Mouse (Mus musculus) kidney, postnatal 14 days (tissue): Measurements from ENCODE around the gene Gm17359.

Experiments used
- DNase-seq: peaks from one replicate; pipeline ENCODE4 v3.0.0; 2022; ENCODE audit warnings: mixed read lengths

The Gm17359 gene

DNA sequence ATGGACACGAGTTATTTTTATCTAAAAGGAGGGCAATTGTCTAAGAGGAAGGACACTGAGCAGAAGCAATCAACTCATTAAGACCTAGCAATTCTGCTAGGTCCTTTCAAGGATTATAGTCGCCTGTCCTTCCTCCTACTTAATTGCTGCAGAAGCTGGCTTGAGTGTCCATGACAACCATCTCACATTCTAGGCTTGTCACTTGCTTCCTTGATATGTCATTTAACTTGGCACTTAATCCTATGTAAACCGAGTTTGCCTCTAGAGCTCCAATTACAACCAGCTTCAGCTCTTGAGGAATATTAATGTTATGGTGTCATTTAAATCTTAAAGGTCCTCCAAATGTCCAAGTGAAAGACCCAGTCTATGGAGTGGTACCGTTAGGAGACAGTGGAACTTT lies 22.3 kb downstream of the Gm17359 start:
- DNase-seq: no peak

DNA sequence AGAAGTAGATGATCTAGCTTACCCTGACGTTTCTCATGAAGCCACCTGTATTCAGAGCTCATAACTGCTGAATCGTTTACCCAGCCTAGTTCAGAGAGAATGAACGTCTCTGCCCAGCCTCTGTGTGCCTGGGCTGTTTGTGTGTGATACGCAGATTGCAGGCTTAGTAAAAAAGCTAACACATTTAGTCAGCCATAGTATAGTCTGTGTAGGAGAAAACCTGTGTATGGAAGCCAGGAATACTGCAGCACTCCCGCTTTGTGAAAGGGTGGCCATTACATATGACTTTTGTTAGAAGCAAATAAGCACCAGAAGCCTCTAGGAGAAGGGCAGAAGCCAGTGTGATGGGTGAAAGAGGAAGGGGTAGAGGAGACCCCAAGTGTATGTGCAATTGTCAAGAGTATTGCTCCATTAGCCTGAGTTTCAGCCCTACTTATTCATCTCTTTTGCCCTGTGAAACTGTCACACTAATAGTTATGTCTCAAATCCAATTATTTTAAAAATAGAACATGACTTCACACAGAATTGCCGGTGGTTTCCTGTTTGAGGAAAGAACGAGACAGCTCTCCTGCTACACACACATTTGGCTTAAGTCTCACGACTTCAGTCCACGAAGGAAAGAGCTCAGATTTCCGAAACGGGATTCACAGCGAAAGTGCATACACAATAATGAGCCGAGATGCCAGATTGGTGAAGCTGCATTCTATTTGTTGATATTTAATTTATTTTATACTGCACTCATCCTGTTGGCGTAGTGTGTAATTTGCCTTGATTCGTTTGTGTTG lies 24.0 kb downstream of the Gm17359 start:
- peak; percentile 17 for DNase-seq

DNA sequence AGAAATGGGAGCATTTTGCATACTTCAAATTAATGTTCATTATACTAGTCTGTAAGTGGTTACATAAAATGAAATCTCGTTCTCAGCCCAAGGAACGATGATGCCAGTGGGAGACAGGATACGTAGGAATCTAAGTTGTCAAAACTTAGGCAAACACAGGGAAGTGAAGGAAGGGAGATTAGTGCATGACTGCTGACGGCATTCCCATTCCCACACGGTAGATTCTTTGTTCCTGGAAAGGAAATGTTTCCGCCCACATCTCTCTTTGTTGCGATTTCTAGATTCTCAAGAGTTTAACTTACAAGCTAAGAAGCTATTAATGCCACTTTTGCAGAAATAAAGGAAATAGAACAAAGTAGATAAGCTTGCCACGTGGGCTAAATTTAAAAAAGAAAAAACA lies 29.6 kb downstream of the Gm17359 start:
- no peak for DNase-seq

DNA sequence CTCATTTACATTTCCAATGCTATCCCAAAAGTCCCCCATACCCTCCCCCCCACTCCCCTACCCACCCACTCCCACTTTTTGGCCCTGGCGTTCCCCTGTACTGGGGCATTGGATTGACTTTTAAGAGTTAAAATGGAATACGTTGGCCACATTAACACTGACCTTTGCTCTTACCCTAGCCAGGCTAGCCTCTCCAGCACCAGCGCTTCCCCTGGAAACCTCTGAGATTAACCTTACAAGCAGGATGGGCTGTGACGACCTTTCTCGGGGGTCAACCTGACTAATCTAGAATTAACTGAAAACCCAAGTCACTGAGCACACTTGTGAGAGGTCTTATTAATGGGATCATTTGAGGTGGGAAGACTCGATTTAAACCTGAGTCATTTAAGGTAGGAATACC lies 31.8 kb downstream of the Gm17359 start:
- DNase-seq: peak; percentile 33

DNA sequence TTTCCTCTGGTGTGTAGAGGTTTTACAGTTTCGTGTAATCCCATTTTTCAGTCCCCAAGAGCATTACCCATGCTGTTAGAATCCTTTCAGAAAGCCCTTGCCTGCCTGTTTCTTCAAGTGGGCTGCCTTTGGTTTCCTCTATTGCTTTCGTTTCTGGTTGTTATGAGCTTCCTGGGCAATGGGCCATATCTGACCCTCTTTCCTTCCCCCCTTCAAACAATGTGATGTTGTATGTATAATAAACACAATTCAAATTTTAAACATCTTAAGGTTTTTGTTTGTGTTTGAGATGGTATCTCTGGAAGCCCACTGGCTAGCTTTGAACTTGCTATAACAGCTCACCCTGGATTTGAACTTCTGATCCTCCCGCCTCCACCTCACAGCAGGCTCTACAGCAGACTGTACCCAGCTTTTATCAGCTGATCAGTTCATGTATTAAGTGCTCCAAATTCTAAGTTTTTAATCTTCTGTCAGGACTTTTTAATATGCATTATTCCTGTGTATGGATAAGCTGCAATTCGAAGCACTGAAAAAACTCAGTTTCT lies 34.0 kb downstream of the Gm17359 start:
- DNase-seq: no peak

DNA sequence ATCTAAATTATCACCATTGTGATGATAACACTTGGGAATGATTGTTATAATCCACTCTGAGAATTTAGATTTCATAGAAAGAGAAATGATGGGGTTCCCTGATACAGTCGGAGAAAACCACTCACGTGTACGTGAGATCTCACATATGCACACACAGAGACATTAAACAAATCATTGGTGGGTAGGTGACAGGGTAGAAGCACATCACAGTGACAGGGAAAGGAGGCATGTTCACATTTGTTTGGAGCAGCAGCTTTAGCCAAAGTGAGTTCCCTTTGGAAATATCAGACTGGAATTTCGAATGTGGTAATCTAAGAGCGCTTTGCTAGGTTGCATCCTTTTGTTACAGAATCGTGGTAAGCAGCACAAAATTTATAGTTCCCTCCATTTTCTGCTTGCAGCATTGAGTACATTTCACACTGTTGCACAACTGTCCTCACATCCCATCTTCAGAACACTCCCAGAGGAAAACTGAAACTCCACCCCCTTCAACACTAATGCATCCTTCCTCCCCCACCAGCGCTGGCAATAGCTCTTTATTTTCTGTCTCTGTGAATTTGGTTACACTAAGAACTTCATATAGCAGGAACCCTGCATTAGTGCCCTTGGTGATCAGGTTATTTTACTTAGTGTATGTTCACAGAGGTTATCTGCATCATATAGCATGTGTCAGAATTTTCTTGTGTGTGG lies 35.2 kb downstream of the Gm17359 start:
- no peak for DNase-seq

DNA sequence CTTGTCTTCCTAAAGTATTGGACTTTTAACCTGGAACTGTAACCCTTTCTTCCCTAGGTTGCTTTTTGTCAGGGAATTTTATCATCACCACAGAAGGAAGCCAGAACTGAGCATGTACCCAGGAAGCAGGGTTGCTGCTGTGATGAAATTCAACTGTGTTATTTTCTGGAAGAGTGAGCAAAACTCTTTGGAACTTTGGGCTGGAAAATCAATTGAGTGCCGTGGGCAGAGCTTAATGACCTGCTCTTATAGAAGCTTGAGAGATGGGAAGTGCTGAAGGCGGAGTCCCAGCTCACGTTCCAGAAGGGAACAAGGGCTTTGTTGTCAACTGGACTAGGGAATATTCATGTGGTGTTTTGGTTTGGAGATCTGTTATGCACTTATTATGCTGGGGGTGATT lies 37.5 kb downstream of the Gm17359 start:
- no peak for DNase-seq

DNA sequence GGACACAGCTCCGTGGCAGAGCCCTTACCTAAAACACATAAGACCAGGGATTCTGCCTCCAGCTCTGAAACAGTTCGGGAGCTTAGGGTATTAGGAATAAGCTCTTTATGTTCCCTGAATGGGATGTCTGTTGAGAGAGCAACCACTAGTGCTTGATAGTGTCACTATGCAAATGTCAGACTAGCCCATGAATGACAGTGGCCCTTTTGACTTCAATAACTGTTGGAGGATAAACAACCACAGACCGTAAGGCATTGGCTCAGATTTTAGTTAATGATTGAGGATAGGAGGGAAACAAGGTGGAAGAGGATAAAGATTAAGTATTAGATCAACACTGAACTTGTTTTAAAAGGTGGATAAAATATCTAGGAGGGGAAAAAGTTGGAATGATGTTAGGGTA lies 41.6 kb downstream of the Gm17359 start:
- DNase-seq: no peak

DNA sequence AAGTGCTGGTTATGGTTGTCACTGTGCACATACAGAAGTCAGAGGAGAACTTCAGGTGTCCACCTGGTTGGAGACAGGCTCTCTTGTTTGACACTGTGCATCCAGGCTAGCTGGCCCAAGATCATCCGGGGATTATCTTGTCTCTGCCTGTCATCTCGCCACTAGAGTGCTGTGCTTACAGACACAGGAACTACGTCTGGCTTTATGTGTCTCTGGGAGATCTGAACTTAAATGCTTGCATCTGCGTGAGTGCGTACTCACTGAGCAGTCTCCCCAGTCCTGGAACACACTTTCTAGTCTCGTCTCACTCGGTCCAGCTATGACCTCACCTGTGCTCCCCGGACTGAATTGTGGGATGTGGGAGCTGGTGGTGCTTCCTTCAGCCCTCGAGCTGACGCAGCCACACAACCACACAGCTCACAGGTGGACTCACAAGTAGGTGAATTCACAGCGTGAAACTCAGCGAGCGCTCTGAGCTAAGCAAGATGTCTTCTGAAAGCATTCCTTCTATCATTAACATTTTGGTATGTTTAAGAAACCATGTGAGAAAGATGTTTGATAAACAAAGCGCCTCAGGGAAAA lies 42.9 kb downstream of the Gm17359 start:
- DNase-seq: no peak

DNA sequence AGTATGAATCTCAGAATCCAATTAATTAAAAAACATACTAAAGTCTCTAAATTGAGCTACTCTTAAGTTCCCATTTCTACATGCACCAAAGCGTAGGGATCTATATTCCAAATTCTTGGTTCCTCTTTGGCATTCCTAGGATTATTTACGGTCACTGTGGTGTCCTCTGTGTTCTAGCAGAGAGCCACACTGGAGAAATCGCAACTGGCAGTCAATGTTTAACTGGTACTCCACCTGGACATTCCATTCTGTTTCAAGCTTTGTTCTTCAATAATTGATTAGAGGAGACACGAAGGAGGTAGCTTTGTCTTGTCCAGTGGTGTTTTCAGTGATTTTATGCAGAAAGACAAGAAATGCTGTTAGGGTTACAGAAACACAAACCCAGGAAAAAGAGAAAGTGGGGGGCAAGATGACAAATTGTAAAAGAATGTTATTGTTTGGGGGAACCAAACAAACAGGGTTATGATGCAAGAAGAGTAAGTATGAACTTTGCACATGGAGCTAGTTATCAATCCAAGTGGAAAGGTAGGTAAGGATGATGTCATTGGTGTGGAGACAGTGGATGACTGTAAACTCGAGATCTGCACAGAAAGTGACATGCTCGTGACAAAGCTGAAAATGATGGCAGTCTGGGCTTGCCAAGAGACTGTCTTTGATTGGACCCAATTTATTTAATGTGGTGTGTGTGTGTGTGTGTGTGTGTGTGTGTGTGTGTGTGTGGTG lies 43.6 kb downstream of the Gm17359 start:
- no peak for DNase-seq

DNA sequence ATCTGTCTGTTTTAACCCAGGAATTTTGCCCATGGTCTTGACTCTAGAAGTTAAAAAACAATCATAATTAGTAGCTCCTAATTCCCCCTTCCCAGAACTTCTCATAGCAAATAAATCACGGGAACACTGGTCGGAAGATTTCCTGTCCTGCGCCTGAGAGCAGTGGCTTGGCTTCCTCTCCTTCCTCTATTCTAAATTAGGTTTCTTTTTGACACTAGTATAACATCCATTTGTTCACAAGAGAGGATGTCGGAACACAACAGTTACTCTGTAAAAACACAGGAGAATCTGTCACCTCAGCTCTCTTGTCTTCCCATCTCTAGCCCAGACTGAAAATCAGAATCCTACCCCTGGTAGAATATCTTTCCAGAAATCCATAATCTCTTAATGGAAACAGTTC lies 44.9 kb downstream of the Gm17359 start:
- DNase-seq: peak; percentile 41

DNA sequence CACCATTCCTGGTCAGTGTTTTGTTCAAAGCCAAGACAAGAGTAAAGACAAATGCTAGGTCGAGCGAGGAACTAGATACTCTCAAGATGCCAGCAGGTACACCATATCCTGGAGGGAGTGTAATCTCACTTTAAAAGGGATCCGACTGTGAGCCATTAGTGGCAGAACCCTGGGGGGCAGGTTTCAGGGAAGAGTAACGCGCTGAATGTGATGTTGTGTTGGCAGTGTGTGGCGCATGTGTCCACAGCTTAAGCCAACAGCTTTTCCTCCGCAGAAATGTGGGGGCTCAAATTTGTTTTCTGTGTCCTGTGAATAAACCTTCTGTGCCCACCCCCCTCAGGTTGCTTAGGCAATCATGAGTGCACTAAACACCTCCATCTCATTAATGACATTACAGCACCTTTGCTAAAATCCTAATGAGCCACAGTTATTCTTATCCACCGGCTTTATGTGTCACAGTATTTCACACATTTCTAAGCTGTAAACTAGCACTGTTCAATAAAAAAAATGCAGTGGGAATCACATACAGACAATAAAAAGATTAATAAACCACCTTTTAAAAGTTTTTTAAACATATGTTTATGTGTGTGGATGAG lies 49.1 kb downstream of the Gm17359 start:
- no peak for DNase-seq

DNA sequence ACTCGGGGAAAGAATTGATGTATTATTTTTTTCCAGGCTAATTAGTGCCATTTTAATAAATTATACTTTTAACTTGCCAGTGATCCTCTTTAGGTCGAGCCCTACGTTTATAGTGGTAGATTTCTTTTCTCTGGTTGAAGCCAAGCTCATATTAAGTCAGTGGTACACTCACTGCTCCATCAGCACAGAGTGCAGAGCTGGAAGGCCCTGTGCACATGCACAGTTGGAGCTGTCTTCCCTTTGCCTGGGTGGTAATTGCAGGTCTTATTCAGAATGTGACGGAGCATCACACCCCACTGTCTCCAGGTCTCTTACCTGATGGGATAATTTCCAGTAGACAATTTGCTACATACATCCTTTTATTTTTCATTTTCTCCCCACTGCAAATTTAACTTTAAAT lies 52.6 kb downstream of the Gm17359 start:
- no peak for DNase-seq

DNA sequence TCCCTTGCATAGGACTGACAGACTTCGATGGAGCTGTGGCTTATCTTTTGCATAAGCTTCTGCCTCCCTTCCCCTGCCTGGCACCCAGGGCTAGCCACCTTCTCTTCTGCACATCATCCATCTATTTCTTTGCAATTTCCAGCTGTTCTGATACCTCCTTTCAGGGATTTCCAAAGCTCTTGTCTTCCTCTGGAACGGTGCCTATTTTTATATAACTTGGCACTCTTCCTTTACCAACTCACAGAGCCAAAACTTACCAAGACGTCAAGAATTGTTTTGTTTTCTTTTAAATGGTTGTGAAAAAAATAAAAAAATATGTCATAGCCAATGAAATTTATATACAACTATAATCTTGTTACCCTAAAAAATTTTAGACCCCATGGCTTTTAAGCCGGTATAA lies 64.1 kb downstream of the Gm17359 start:
- no peak for DNase-seq

DNA sequence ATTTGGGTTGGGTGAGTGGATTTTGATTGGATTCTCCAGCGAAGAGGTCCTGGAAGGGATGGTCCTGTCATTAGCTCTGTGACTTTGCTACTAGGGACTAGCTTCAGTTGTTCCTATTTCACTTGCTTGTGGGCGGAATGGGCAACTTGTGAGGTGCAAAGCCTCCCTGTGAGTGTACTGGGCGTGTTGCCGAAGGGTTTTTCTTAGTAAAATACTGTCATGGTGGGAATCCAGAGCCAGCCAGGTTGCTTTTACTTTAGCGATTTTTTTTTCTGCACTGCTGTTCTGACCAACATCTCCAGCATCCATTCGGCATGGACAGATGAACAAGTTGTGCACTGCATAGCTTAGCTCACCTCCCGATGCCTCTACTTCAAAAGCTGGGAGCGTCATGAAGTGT lies 65.6 kb downstream of the Gm17359 start:
- DNase-seq: no peak

DNA sequence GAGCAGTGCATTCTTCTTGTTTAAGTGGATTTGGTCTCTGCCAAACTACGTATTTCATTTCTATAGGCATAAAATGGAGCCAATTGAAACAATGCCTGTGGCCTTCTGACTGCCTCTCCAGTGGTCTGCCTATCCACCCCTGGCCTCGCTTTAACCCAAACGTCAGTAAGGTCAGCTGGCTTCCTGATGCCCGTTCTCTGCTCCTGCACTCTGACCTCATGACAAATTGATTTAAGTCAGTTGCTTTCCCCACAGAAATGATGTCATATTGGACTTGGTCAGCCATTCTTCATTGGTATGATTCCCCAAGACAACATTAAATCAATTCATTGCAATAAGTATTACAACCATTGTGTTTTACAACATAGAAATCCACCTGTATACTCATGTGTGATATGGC lies 72.1 kb downstream of the Gm17359 start:
- DNase-seq: peak; percentile 39

DNA sequence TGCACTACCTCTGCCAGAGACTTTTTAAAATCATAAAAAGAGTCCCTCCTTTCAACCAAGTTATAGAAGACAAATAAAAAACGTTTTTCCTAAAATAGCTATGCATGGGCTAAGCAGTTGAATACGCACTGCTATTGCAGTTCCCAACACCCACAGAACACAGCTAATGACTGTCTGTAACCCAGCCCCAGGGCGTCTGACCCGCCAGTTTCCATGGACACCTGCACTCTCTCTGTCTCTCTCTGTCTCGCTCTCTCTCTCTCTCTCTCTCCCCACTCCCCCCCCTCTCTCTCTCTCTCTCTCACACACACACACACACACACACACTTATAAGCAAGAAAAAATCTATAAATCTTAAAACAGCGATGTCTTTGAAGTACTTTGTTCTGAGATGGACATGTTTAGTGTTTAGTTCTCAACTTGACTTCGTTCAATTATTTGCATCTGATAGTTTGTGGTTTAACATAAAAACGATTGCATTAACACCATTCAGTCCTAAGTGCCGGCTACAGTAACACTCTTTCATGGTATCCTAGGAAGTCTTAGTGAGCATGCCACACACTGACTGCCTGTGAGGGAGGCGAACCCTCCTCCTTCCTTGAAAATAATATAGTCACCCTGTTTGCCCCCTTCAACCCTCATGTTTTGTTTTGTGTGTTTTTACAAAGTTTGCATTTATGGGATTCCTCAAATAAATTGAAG lies 73.6 kb downstream of the Gm17359 start:
- DNase-seq: no peak

DNA sequence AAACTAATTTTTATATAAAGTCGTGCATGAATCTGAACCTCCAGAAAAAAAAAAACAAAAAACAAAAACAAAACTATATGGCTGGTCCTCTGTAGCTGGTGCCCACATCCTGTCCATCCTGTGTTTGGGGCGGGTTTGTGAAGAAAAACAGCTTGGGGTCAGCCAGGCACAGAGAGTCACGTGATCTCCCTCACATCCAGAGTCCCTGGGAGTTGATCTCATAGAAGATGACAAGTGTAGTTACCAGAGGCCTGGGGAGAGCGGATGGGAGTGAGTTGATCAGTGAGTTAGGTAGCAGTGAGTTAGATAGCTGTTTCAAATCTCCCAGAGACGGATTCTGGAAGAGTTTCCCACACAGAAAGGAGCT lies 74.2 kb downstream of the Gm17359 start:
- peak; percentile 11 for DNase-seq

DNA sequence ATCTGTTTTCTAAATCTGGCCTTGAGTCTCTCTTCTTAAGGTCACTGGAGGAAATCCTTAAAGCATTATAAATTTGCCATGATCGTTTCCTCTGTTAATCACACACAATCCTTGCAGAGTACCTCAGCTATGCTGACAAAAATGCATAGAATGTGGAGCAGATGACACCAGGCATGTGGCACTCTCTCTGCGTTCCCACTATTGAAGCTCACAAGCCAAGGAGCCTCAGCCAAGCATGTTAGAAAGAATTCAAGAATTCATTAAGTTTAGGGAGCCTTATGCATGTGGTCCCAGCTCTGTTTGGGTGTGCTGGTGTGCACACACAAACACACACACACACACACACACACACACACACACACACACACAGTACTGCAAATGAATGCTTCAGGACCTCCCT lies 75.2 kb downstream of the Gm17359 start:
- DNase-seq: no peak

DNA sequence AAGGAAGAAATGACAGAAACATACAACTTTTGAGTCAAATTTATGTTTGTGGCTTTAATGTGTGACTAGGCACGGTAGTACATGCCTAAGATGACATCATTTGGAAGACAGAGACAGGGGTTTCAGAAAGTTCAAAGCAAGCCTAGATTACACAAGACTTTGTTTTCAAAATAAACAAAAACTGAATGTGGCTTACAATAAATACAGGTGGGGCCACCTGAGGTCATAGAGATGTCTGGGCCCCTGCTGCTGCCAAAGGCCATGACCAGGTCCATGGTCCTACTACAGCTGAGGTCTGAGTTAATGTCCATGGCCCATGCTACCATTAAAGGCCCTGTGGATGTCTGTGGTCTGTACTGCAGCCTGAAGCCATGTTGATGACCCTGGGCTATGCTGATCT lies 77.0 kb downstream of the Gm17359 start:
- DNase-seq: no peak

DNA sequence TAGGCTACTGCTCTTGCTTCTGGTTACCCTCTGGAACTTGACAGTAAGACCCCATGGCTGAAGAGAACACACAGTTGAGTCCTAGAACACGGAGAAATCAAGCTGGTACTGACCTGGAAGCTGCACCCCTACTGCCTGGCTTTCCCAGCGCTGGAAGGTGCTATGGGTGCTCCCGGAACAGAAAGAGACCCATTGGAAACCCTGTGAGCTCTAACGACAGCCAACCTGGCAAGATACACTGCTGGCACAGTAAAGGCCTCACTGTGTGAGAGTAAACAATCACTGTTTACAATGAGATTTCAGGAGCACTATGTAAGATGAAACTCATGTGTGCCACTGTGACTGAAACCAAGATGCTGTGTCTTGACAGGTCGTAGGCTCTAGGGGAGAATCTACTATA lies 78.6 kb downstream of the Gm17359 start:
- DNase-seq: no peak

DNA sequence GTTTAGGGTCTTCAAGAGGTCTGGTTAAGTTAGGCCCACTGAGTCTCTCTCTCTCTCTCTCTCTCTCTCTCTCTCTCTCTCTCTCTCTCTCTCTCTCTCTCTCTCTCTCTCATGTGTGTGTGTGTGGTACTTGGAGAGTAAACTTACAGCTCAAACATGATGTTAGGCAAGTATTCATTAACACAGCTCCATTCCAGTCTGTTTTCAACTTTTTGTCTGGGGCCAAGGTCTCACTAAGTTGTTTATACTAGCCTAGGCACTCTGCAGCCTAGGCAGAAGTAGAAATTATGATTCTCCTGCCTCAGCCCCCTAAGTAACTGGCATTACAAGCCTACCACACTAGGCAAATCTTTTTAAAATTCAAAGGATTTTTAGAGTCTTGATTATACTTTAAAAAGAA lies 79.5 kb downstream of the Gm17359 start:
- no peak for DNase-seq
